Mouse (Mus musculus) left cerebral cortex, adult 11 months (tissue): ENCODE data around the gene Ces2f.
"Not testable (repeated sequence)": the region's sequence is repeated elsewhere in the genome, so short reads cannot be mapped to it uniquely, and the experiment has no call there.

Experiments
- DNase-seq: peaks from one replicate; pipeline ENCODE4 v3.0.0; 2022; ENCODE audit warnings: low spot score

The Ces2f gene

GRCm38 (mm10) chr8:104947056-104947455, at the start of gene Ces2f:
Ces2f (plus strand) TSS chr8:104947356.
- no peak for DNase-seq

- no peak for DNase-seq
These were observed 45.4 kb upstream of the Ces2f start for GRCm38 (mm10) chr8:104901746-104902145.

- no peak for DNase-seq
These were observed 40.0 kb upstream of the Ces2f start for GRCm38 (mm10) chr8:104907111-104907510.

- not testable (repeated sequence) for DNase-seq
These were observed 38.1 kb upstream of the Ces2f start for GRCm38 (mm10) chr8:104909021-104909420.

GRCm38 (mm10) chr8:104909651-104910050, 37.5 kb upstream of the Ces2f start:
- not testable (repeated sequence) for DNase-seq

- DNase-seq, result no peak
These were observed 21.1 kb upstream of the Ces2f start, which contains the start of gene Ces2e for GRCm38 (mm10) chr8:104925972-104926596. Ces2e (plus strand) TSS chr8:104926260.

GRCm38 (mm10) chr8:104927301-104927700, 19.9 kb upstream of the Ces2f start:
- DNase-seq, result no peak

GRCm38 (mm10) chr8:104944665-104945064, 2.5 kb upstream of the Ces2f start:
- no peak for DNase-seq

- DNase-seq, result no peak
These were observed 1.9 kb downstream of the Ces2f start for GRCm38 (mm10) chr8:104949031-104949430.

GRCm38 (mm10) chr8:104961537-104961961, 14.4 kb downstream of the Ces2f start, which contains the start of gene Ces2g:
Ces2g (plus strand) TSS chr8:104961718.
- DNase-seq, result no peak

- DNase-seq, result no peak
These were observed 15.2 kb downstream of the Ces2f start for GRCm38 (mm10) chr8:104962229-104962901.

- no peak for DNase-seq
These were observed 16.3 kb downstream of the Ces2f start for GRCm38 (mm10) chr8:104963375-104963894.

- DNase-seq, result no peak
These were observed 37.0 kb downstream of the Ces2f start for GRCm38 (mm10) chr8:104984126-104984525.

- no peak for DNase-seq
These were observed 37.8 kb downstream of the Ces2f start for GRCm38 (mm10) chr8:104984942-104985341.

GRCm38 (mm10) chr8:104998191-104998590, 51.0 kb downstream of the Ces2f start:
- DNase-seq, result no peak

GRCm38 (mm10) chr8:104999183-104999582, 52.0 kb downstream of the Ces2f start:
- DNase-seq, result no peak

GRCm38 (mm10) chr8:105000586-105000985, 53.4 kb downstream of the Ces2f start, which contains the start of gene Ces2h:
Ces2h (plus strand) TSS chr8:105000853.
- no peak for DNase-seq
